Mouse (Mus musculus) embryonic facial prominence, embryonic 15.5 days (tissue): ENCODE data around the gene Fbxo4. TPM values are rescaled to one million over a fixed set of nuclear protein-coding genes. Genes with fewer than 3 reads are reported as not detected.

Experiments used
- ATAC-seq: fragments of 200-750 bp; cut with Nextera tagmentation; 2 replicates; pipeline ENCODE4 v1.8.0; 2017; ENCODE audit warnings: low read depth, moderate TSS enrichment; ENCODE audit not compliant: insufficient number of reproducible peaks, low FRiP score, low TSS enrichment
- H3K27ac ChIP-seq: fragments of 300-500 bp; sonication (generic); replicated peaks from 2 replicates; pipeline ENCODE4 v1.5.1; 2015; ENCODE audit warnings: mild to moderate bottlenecking, inconsistent platforms
- H3K27me3 ChIP-seq: fragments of 300-500 bp; sonication (generic); 2 replicates; pipeline ENCODE4 v1.6.1; 2015; ENCODE audit warnings: inconsistent platforms
- H3K36me3 ChIP-seq: fragments of 300-500 bp; sonication (generic); 2 replicates; pipeline ENCODE4 v1.6.1; 2015; ENCODE audit warnings: mild to moderate bottlenecking, inconsistent platforms
- H3K4me1 ChIP-seq: fragments of 300-500 bp; sonication (generic); 2 replicates; pipeline ENCODE4 v1.6.1; 2015; ENCODE audit warnings: inconsistent platforms
- H3K4me2 ChIP-seq: fragments of 300-500 bp; sonication (generic); replicated peaks from 2 replicates; pipeline ENCODE4 v1.6.1; 2015; ENCODE audit warnings: mild to moderate bottlenecking, inconsistent platforms
- H3K4me3 ChIP-seq: fragments of 300-500 bp; sonication (generic); replicated peaks from 2 replicates; pipeline ENCODE4 v1.5.1; 2015; ENCODE audit warnings: mild to moderate bottlenecking, inconsistent platforms
- H3K9ac ChIP-seq: fragments of 300-500 bp; sonication (generic); 2 replicates; pipeline ENCODE4 v1.6.1; 2015; ENCODE audit warnings: inconsistent platforms
- H3K9me3 ChIP-seq: fragments of 300-500 bp; sonication (generic); replicated peaks from 2 replicates; pipeline ENCODE4 v1.6.1; 2016; ENCODE audit warnings: inconsistent platforms
- WGBS: fragments of 180-500 bp; shearing (Covaris S2); methylation state at CpG from one replicate; pipeline ENCODE4 v1.1.7; 2015; 5-methylcytosine and 5-hydroxymethylcytosine counted together
- polyA plus RNA-seq: library from polyadenylated mRNA; unstranded; fragments of >200 nt; fragmentation: Nextera tagmentation; extraction: Ambion mirVana; gene quantifications from 2 replicates; pipeline ENCODE4 v1.2.1, GENCODE M21; 2015

The Fbxo4 gene
- polyA plus RNA-seq, 1 experiment from 2014 or later: 12.0 TPM

DNA sequence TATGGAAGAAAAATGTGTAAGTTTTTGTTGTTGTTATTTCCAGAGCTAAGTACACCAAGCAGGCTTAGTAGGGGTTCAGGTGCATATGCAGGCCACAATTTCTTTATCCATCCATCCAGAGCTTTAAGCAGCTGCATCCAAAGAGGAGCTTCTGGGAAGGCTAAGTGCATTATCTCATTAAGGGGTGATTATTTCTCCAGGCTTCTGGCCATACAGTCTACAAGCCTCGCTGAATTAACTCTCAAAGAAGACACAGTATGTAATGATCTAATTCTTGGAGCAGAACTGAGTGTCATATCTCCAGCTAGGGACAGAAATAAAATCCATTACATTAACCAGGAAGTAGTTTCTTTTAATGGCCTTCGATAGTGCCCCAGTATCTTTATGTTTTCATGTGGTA is 34.5 kb upstream of the Fbxo4 start:
- no peaks in the 10 kb centered on the region for H3K36me3 ChIP-seq
- H3K4me3 ChIP-seq: no peak overlapping the region
- no peaks in the 10 kb centered on the region for H3K4me1 ChIP-seq
- no peak for ATAC-seq
- H3K9ac ChIP-seq: no peak overlapping the region
- no peaks in the 10 kb centered on the region for H3K9me3 ChIP-seq
- H3K4me2 ChIP-seq: no peak overlapping the region
- 74% methylated on average over 2 of the region's 2 CpGs for WGBS
- H3K27ac ChIP-seq: no peak overlapping the region
- H3K27me3 ChIP-seq: no peaks in the 10 kb centered on the region

DNA sequence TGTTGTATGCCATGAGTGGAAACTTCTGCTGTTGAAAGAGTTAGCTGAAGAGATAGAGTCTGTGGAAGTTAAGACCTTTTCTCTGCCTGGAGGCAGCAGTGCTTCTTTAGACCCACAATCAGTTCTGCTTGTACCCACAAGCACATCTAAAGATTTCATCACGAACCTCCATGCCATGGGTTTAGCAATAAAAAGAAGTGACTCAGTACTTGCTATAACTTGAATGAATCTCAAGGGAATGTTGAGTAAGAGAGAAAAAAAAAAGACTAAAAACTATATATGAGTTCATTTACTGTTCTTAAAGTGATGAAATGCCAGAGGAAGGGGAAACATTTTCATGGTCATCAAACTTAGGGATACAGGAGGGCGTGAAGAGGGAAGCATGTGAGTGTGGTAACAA is 21.2 kb upstream of the Fbxo4 start:
- Histone ChIP-seq H3K4me2 (no peak overlapping the region), H3K4me1 (no peaks in the 10 kb centered on the region), H3K9ac (no peak overlapping the region), H3K9me3 (no peaks in the 10 kb centered on the region; the same call in 1 of the 2 replicates), H3K27ac (no peak overlapping the region), H3K27me3 (no peaks in the 10 kb centered on the region), H3K4me3 (no peak overlapping the region), H3K36me3 (no peaks in the 10 kb centered on the region)
- 54% methylated on average over 2 of the region's 2 CpGs for WGBS
- no peak for ATAC-seq

DNA sequence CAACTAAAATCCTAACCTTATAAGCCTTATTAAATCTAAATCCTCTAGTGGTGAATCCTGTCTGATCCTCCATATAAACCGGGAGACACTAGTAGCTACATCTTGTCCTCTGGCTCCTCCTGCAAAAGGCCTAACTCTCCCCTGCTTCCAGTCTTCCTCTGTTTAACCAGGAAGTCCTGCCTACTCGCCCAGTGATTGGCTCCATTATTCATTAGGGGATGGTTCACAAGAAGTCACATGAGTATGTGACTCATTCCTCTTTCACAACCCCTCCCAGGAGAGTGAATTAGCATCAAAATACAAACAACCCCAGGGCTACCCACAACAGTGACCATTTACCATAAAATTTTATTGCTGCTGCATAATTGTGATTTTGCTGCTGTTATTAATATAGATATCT is 19.8 kb upstream of the Fbxo4 start:
- Histone ChIP-seq H3K4me3 (no peak overlapping the region), H3K36me3 (no peaks in the 10 kb centered on the region), H3K9me3 (no peaks in the 10 kb centered on the region), H3K4me1 (0 out of 2 replicates have a peak, but pooled peaks cover 4% of the 10 kb centered on the region), H3K9ac (no peak overlapping the region), H3K27me3 (no peaks in the 10 kb centered on the region), H3K4me2 (no peak overlapping the region), H3K27ac (no peak overlapping the region)
- 60% methylated on average over 2 of the region's 2 CpGs for WGBS
- no peak for ATAC-seq

DNA sequence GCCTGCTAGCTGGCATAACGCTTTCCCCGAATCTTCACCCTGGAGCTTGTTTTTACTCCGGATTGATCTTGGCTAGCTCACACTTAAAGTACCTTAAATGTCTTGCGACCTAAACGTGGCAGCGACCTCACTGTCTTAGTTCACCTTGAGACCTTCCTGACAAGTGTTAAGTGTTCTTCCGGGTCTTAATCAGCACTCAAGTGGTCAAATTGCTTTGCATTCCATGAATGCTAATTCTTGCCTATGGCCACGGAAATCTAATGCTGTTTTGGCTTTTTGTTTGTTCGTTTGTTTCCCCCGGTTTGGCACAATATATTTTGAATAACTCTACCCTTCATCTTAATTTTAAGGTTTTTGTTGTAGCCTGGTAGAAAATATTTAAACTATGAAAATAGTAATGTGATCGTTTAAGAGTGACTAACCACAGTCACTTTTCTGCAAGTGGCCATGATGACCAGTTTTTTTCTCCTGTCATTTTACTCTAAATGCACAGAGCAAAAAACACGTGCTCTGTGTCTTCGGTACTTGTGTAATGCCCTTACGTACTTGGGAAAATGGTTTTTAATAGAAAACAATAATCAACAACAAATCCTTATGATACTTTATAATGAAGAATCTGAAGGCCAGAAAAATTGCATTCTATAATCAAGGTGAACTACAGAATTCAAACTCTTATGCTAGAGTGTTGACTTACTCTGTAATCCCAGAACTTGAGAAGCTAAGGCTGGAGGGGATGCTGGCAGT is 17.1 kb upstream of the Fbxo4 start:
- H3K4me2 ChIP-seq: peak overlapping the region; percentile 65
- no peak for ATAC-seq
- H3K9me3 ChIP-seq: no peaks in the 10 kb centered on the region
- peak overlapping the region; percentile 51 for H3K9ac ChIP-seq
- peak overlapping the region; percentile 87 for H3K27ac ChIP-seq
- H3K4me3 ChIP-seq: peak overlapping the region; percentile 96
- peaks cover 7% of the 10 kb centered on the region for H3K36me3 ChIP-seq
- 0 out of 2 replicates have a peak, but pooled peaks cover 4% of the 10 kb centered on the region for H3K4me1 ChIP-seq
- WGBS: 14% methylated on average over 14 of the region's 14 CpGs
- no peaks in the 10 kb centered on the region for H3K27me3 ChIP-seq

DNA sequence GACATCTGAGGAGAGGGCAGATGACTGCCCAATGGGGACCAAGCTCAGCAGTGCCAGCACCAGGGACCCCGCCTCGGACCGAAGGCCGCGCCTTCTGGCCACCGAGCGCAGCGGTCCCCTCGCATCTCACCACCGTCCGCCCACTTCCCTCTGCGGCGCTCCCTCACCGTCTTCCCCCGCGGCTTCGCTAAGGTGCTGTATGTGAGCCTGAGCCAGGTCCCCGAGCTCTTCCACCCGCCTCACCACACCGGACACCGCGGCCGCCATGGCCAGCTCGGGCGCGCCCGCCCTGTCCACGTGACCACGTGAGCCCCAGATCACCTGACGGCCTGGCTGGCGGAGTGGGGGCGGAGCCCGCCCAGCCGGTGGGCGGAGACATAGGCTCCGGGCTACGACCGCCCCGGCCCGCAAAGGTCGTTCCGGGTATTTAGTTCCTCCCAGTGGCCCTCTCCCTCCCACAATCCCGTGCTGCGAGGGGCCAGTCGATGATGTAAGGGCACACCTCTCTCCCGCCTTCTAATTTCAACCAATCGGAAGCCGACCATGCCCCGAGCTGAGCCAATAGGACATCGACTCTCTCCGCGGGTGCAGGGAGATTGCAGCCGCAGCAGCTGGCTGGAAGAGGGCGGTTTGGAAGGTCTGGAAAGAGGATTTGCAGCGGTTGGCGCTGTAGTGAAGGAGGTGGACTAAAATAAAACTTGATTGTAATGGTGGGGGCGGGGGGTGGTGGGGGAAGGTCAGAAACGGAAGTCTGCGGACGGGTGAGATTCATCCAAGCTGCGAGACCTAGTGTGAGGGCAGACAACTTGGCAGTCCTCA is 16.3 kb upstream of the Fbxo4 start, which contains the start of gene AW549877:
Gene AW549877, minus strand, starts transcription at position 297 of the 819 bp plus-strand sequence.
- Histone ChIP-seq H3K27me3 (no peaks in the 10 kb centered on the region), H3K4me1 (0 out of 2 replicates have a peak, but pooled peaks cover 4% of the 10 kb centered on the region), H3K27ac (peak within 1 kb of the TSS; percentile 97), H3K9me3 (no peaks in the 10 kb centered on the region), H3K4me2 (peak within 1 kb of the TSS; percentile 65), H3K4me3 (peak within 1 kb of the TSS; percentile 96), H3K36me3 (peaks cover 14% of the 10 kb centered on the region), H3K9ac (peak within 1 kb of the TSS; percentile 71)
- ATAC-seq: peak; percentile 100
- WGBS: under 1% methylated on average over 61 of the region's 61 CpGs

DNA sequence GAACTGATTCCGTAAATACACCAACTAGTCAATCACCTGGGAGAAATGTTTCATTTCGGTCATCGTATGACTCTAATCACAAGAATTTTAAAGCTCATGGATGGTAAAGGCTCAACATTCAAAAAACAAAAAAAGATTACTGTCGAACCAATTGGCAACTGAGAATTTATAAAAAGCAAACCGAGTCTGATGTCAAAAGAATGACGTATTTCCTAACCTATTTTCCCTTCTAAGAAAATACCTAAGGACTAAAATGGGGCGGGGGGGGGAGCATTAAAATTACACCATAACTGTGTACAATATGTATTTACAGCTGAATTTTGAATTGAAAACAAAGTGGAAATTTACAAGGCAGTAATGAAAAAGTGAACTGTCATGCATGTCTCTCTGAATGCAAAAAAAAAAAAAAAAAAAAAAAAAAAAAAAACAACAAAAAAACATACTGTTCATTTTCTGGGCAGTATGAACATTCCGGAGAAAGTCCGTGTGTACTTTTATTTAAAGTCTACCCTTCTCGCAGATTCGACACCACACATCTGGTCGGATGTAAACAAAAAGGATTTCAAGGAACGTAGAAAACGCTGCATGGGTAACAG is 15.6 kb upstream of the Fbxo4 start:
- peaks cover 20% of the 10 kb centered on the region for H3K36me3 ChIP-seq
- 18% methylated on average over 14 of the region's 14 CpGs for WGBS
- no peak for ATAC-seq
- H3K27ac ChIP-seq: peak overlapping the region; percentile 97
- peak overlapping the region; percentile 96 for H3K4me3 ChIP-seq
- H3K27me3 ChIP-seq: no peaks in the 10 kb centered on the region
- peak overlapping the region; percentile 65 for H3K4me2 ChIP-seq
- no peaks in the 10 kb centered on the region for H3K9me3 ChIP-seq
- H3K9ac ChIP-seq: peak overlapping the region; percentile 71
- H3K4me1 ChIP-seq: 0 out of 2 replicates have a peak, but pooled peaks cover 4% of the 10 kb centered on the region

DNA sequence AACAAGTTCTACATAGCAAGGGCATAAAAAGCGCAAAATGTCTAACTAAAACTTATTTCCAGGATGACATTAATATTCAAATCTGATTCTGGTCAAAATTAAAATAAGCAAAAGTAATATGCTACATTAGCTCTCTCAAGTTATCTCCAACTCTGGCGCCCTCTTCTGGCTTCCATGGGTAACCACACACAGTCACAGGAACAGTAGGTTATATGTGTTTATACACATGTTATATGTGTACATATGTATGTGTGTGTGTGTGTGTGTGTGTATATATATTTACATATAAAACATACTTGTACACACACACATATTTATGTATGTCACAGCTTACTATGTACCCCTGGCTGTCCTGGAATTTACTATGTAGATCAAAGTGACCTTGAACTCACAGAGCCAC is 8.6 kb upstream of the Fbxo4 start:
- ATAC-seq: no peak
- no peaks in the 10 kb centered on the region for H3K27me3 ChIP-seq
- H3K4me3 ChIP-seq: no peak overlapping the region
- H3K9ac ChIP-seq: no peak overlapping the region
- peaks cover 60% of the 10 kb centered on the region for H3K36me3 ChIP-seq
- H3K9me3 ChIP-seq: no peaks in the 10 kb centered on the region
- 64% methylated on average over 2 of the region's 2 CpGs for WGBS
- H3K4me1 ChIP-seq: no peaks in the 10 kb centered on the region
- H3K27ac ChIP-seq: no peak overlapping the region
- no peak overlapping the region for H3K4me2 ChIP-seq

DNA sequence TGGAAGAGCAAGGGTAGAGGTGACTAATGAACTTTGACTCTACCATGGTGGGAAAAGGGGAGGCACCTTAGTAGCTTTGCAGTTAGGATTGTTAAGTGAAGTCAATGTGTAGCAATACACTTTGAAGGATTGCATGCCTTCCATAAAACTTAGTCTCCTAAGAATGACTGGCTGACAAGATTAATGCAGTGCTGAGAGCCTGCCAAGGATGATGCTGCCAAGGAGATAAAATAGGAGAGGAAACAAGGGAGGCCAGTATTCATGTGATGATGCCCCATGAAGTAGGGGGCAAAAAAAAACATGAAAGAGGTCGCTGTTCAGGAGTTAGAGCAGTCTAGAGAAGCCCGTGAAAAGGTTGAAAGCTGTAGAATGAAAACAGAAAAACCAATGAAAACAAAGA is 5.5 kb upstream of the Fbxo4 start:
- H3K4me2 ChIP-seq: no peak overlapping the region
- no peak overlapping the region for H3K4me3 ChIP-seq
- no peaks in the 10 kb centered on the region for H3K27me3 ChIP-seq
- H3K27ac ChIP-seq: no peak overlapping the region
- H3K9ac ChIP-seq: no peak overlapping the region
- WGBS: 91% methylated on average over 2 of the region's 2 CpGs
- no peak for ATAC-seq
- H3K36me3 ChIP-seq: peaks cover 43% of the 10 kb centered on the region
- H3K4me1 ChIP-seq: no peaks in the 10 kb centered on the region
- H3K9me3 ChIP-seq: no peaks in the 10 kb centered on the region

DNA sequence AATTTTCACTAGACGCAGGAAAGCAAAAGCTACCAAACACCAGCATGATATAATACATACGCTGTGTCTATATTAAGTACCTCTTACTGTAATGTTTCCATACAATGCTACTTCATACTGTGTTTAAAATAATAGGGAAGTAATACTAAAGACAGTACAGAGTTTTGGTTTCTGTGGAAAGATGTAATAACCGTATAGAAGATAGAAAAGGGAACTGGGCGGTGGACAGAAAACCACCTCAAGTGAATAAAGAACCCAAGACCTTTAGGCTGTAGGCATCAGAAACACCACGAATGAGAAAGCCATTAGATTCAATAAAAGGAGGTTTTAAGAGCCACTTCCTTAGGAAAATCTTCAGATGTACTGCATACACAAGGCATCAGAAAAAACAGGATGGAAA is 3.4 kb upstream of the Fbxo4 start:
- WGBS: 94% methylated on average over 5 of the region's 5 CpGs
- Histone ChIP-seq H3K4me3 (no peak overlapping the region), H3K36me3 (peaks cover 32% of the 10 kb centered on the region), H3K27me3 (no peaks in the 10 kb centered on the region), H3K4me2 (no peak overlapping the region), H3K27ac (no peak overlapping the region), H3K9me3 (no peaks in the 10 kb centered on the region), H3K9ac (no peak overlapping the region), H3K4me1 (no peaks in the 10 kb centered on the region)
- no peak for ATAC-seq

DNA sequence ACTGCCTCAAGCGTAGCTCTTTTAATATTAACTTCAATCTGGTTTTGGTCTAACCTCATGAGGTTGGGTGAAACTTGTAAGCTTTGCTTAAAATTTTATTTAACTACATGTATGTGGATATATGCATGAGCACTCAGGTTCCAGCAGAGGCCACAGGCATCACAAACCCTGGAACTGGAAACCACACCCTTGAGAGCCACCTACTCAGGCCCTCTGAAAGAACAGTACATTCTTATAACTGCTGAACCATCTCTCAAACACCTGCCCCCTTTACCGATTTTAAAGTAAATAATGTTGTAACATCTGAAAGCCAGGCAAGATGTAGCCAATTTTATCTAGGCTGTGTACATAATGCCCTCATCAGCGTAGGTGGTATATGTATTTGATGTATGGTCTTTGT is 498 bp upstream of the Fbxo4 start:
- WGBS: 83% methylated on average over 3 of the region's 3 CpGs
- Histone ChIP-seq H3K9me3 (no peaks in the 10 kb centered on the region), H3K4me2 (peak overlapping the region; percentile 55), H3K27me3 (no peaks in the 10 kb centered on the region), H3K9ac (no peak overlapping the region), H3K4me3 (peak overlapping the region; percentile 71), H3K4me1 (no peaks in the 10 kb centered on the region), H3K27ac (peak overlapping the region; percentile 96), H3K36me3 (peaks cover 15% of the 10 kb centered on the region; the same call in 1 of the 2 replicates)
- ATAC-seq: no peak

DNA sequence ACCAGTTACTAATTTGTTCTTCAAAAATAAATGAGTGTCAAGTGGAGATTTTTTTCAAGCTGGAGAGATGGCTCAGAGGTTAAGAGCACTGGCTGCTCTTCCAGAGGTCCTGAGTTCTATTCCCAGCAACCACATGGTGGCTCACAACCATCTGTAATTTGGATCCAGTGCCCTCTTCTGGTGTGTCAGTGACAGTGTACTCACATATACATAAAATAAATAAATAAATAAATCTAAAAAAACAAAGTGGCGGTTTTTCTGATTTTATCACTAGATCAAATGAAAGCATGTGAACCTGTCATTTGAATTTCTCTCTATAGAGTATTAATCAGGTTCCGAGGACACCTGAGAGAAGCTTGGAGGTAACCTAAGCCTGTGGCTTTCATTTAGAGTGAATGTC is 1.1 kb downstream of the Fbxo4 start:
- no peak overlapping the region; the same call in 1 of the 2 replicates for H3K4me3 ChIP-seq
- H3K36me3 ChIP-seq: 0 out of 2 replicates have a peak, but pooled peaks cover 9% of the 10 kb centered on the region
- H3K4me1 ChIP-seq: no peaks in the 10 kb centered on the region
- WGBS: 89% methylated on average over 2 of the region's 2 CpGs
- H3K27me3 ChIP-seq: no peaks in the 10 kb centered on the region
- H3K9me3 ChIP-seq: no peaks in the 10 kb centered on the region
- H3K4me2 ChIP-seq: no peak overlapping the region
- H3K9ac ChIP-seq: no peak overlapping the region
- ATAC-seq: no peak
- no peak overlapping the region for H3K27ac ChIP-seq
